Comparison of ENCODE assay signal across 22 mouse cellular contexts in genomic region chr10:53342166-53342728, GRCm38 (mm10). TPM values are rescaled to one million over a fixed set of nuclear protein-coding genes. Genes with fewer than 3 reads are reported as not detected.
DNase-seq lines count a peak whose midpoint lies in the region; ATAC-seq and TF ChIP-seq lines count a peak whose summit lies in the region.
"Had no signal": no experiment of that assay in that cellular context is flagged by ENCODE, and none has a peak within 500 bp of the region (broad histone marks: within the 10 kb centered on the region; RNA-seq: fewer than 3 reads in every experiment).

No protein-coding gene starts in this region.

- peak overlapping the region; percentile 86 for H3K27ac ChIP-seq in heart, embryonic 13.5 days (replicated peaks)
- H3K27ac ChIP-seq in lung, postnatal 0 days (ENCODE audit: low read length) = no peak overlapping the region
- H3K27ac ChIP-seq: hindbrain, embryonic 12.5 days; layer of hippocampus, adult 2 months; limb, embryonic 15.5 days; stomach, postnatal 0 days had no signal

- H3K4me3 ChIP-seq in heart, embryonic 13.5 days = peak overlapping the region; percentile 60
- no peak overlapping the region for H3K4me3 ChIP-seq in lung, postnatal 0 days (ENCODE audit: low read depth, low read length)
- H3K4me3 ChIP-seq: erythroblast, embryonic 14.5 days; hindbrain, embryonic 12.5 days; layer of hippocampus, adult 2 months; limb, embryonic 15.5 days had no signal

- H3K4me2 ChIP-seq in heart, embryonic 13.5 days = peak overlapping the region; percentile 65
- no peak overlapping the region for H3K4me2 ChIP-seq in lung, postnatal 0 days (replicated peaks; ENCODE audit: low read depth, low read length)
- H3K4me2 ChIP-seq: hindbrain, embryonic 12.5 days; limb, embryonic 15.5 days had no signal

- H3K4me1 ChIP-seq in heart, embryonic 13.5 days = peaks cover 7% of the 10 kb centered on the region
- H3K4me1 ChIP-seq in lung, postnatal 0 days (ENCODE audit: insufficient read depth, low read depth, low read length) = peaks cover under 1% of the 10 kb centered on the region; the same call in 1 of the 2 replicates
- H3K4me1 ChIP-seq: hindbrain, embryonic 12.5 days had no signal

- H3K9ac ChIP-seq in heart, embryonic 13.5 days = peak overlapping the region; percentile 83
- no peak overlapping the region for H3K9ac ChIP-seq in lung, postnatal 0 days (replicated peaks; ENCODE audit: low read depth)
- H3K9ac ChIP-seq: hindbrain, embryonic 12.5 days; limb, embryonic 15.5 days had no signal

- WGBS in heart, embryonic 13.5 days = 46% methylated on average over 9 of the region's 9 CpGs
- 89% methylated on average over 9 of the region's 9 CpGs for WGBS in lung, postnatal 0 days

- no peaks in the 10 kb centered on the region for H3K27me3 ChIP-seq in heart, embryonic 13.5 days (replicated peaks)
- no peaks in the 10 kb centered on the region for H3K27me3 ChIP-seq in lung, postnatal 0 days (replicated peaks; ENCODE audit: insufficient read depth, low read length)
- H3K27me3 ChIP-seq: hindbrain, embryonic 12.5 days; limb, embryonic 15.5 days; Patski had no signal

- no peak for DNase-seq in heart, postnatal 10 days
- peak; percentile 25 for DNase-seq in heart, postnatal 4 days
- no peak for DNase-seq in lung, postnatal 0 days (ENCODE audit: low spot score)
- DNase-seq in right cerebral cortex, postnatal 10 days (ENCODE audit: low spot score in 2 of 2) = no peak
- DNase-seq: adrenal gland, adult 8-10 months; cerebellum, adult 9-11 months; gastrocnemius, postnatal 36 days; kidney, adult 2 months; kidney, postnatal 10 days; lung, postnatal 14 days; retina, postnatal 1 day; right cerebral cortex, postnatal 4 days; thymus, postnatal 25 days had no signal

- H3K9me3 ChIP-seq in heart, embryonic 13.5 days = no peaks in the 10 kb centered on the region
- no peaks in the 10 kb centered on the region for H3K9me3 ChIP-seq in lung, postnatal 0 days (ENCODE audit: low read length)
- H3K9me3 ChIP-seq: hindbrain, embryonic 12.5 days; limb, embryonic 15.5 days had no signal

- peaks cover 25% of the 10 kb centered on the region for H3K36me3 ChIP-seq in heart, embryonic 13.5 days
- no peaks in the 10 kb centered on the region for H3K36me3 ChIP-seq in lung, postnatal 0 days (ENCODE audit: insufficient read depth, low read length)
- H3K36me3 ChIP-seq: hindbrain, embryonic 12.5 days; limb, embryonic 15.5 days had no signal

- ATAC-seq in heart, embryonic 13.5 days (ENCODE audit: extremely low read depth, insufficient number of reproducible peaks, low FRiP score, low TSS enrichment) = no peak
- ATAC-seq in erythroid progenitor cell, adult 5-6 weeks (replicated peaks; ENCODE audit: low FRiP score, poor library complexity, severe bottlenecking) = peak; percentile 81
- ATAC-seq in megakaryocyte progenitor cell, adult 5-6 weeks (replicated peaks; ENCODE audit: poor library complexity) = peak; percentile 70
- ATAC-seq in lung, postnatal 0 days = no peak
- ATAC-seq: Patski had no signal

- intact Hi-C loops in heart, postnatal 10 days (cut with DNase I) = loop anchor here (10.0 kb wide), 1 partner anchor 453 kb away; no protein-coding TSS in a partner anchor

- no peak for TF ChIP-seq CTCF in lung, postnatal 0 days (IDR thresholded peaks at IDR 0.05)

- no peak for TF ChIP-seq EP300 in lung, postnatal 0 days (IDR thresholded peaks at IDR 0.05)

RNA-seq across cellular contexts. Expression of gene Pln, which starts 4.8 kb away (rescaled TPM):
- 682 and 793 TPM in 2 replicates for polyA plus RNA-seq in heart, embryonic 13.5 days (2015; fragmentation: Nextera tagmentation; extraction: Ambion mirVana)
- total RNA-seq in heart, postnatal 10 days (2021) = 1,000 to 10,000 TPM; 4,397 to 5,124 TPM
- 7.1 TPM in 1 of 2 replicates, not detected in the other for total RNA-seq in erythroid progenitor cell, adult 5-6 weeks (2015; ENCODE audit: low replicate concordance)
- total RNA-seq in erythroid progenitor cell, adult 5-6 weeks (2017; ENCODE audit: low replicate concordance) = 2.4 TPM in 1 of 2 replicates, not detected in the other
- total RNA-seq in heart, postnatal 4 days (2021) = 1,000 to 10,000 TPM; 3,107 to 3,542 TPM
- total RNA-seq in megakaryocyte progenitor cell, adult 5-6 weeks (2015) = 0.64 TPM in 1 of 2 replicates, not detected in the other
- 0.07 and 0.21 TPM in 2 replicates for total RNA-seq in megakaryocyte progenitor cell, adult 5-6 weeks (2017)
- polyA plus RNA-seq in lung, postnatal 0 days (2015; fragmentation: Nextera tagmentation; extraction: Ambion mirVana) = 1.9 and 2.3 TPM in 2 replicates
- polyA plus RNA-seq: erythroblast, embryonic 14.5 days had no signal

RNA-seq across cellular contexts. Expression of gene Cep85l, which starts 37.5 kb away (rescaled TPM):
- 3.1 and 3.6 TPM in 2 replicates for polyA plus RNA-seq in heart, embryonic 13.5 days (2015; fragmentation: Nextera tagmentation; extraction: Ambion mirVana)
- 10 to 100 TPM; 18.8 to 20.9 TPM for total RNA-seq in heart, postnatal 10 days (2021)
- total RNA-seq in erythroid progenitor cell, adult 5-6 weeks (2015; ENCODE audit: low replicate concordance) = 3.8 and 7.6 TPM in 2 replicates
- 4.9 and 10.9 TPM in 2 replicates for total RNA-seq in erythroid progenitor cell, adult 5-6 weeks (2017; ENCODE audit: low replicate concordance)
- 10 to 100 TPM; 21.1 to 21.5 TPM for total RNA-seq in heart, postnatal 4 days (2021)
- total RNA-seq in megakaryocyte progenitor cell, adult 5-6 weeks (2015) = 34.0 and 37.0 TPM in 2 replicates
- total RNA-seq in megakaryocyte progenitor cell, adult 5-6 weeks (2017) = 34.9 and 44.2 TPM in 2 replicates
- 10.8 and 11.0 TPM in 2 replicates for polyA plus RNA-seq in lung, postnatal 0 days (2015; fragmentation: Nextera tagmentation; extraction: Ambion mirVana)

Comparison
In these comparisons a context has a peak if more than half of its experiments do, and no peak if none do; other contexts are left out.
1. ATAC-seq: peak in erythroid progenitor cell, adult 5-6 weeks (single experiment) and megakaryocyte progenitor cell, adult 5-6 weeks (single experiment); none in heart, embryonic 13.5 days (single experiment) and lung, postnatal 0 days (single experiment).
2. RNA of gene Pln, which starts 4.8 kb away (total RNA-seq): 4,397 to 5,124 TPM in heart, postnatal 10 days and 3,107 to 3,542 TPM in heart, postnatal 4 days; 2.4 to 7.1 TPM in erythroid progenitor cell, adult 5-6 weeks and 0.07 to 0.64 TPM in megakaryocyte progenitor cell, adult 5-6 weeks; every median in the first group is over 100 times any median in the second.